Mouse (Mus musculus) ovary, postnatal 14 days (tissue): ENCODE measurements around the gene Kcp.

ENCODE experiments used
- DNase-seq: peaks from one replicate; pipeline ENCODE4 v3.0.0; 2022; ENCODE audit warnings: low spot score

The Kcp gene

DNA sequence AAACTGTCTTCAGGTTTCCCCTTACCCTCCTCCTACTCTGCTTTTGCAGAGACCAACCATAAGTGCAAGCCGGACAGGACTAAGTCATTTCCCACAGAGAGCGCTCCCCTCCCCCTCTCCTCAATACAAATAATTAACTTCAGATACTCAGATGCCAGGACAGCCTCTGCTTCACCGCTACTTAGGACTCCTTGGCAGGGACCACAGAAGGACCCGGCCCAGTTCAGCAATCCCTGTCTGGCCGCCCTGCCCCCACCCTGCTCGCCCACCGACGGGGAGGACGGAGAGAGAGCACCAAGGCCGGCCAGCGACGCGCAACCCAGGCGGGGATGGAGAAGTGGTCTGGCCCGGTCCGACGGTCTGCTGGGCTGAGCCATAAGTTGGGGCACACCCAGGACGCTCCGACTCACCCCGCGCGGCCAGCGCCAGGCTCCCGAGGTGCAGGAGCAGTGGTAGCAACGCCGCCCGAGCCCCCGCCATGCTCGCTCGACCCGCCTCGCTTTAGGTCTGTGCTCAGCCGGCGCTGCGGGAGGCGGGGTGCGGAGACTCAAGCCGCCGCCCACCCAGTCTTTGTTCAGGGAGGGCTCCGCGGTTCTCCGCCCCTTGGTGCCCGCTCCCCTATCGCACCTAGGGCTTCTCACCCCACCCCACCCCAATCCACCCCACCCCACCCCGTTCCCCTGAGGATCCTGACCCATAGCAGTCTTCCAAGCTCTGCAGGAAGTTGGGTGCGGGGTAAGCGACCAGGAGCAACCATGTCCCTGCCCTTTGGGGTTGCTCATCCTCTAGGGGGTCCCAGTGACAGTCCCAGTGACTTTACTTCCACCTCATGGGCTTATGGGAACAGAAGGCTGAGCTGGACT, at the start of gene Kcp:
Kcp (minus strand) TSS at position 506 of the 863 bp plus-strand sequence.
- DNase-seq = no peak

DNA sequence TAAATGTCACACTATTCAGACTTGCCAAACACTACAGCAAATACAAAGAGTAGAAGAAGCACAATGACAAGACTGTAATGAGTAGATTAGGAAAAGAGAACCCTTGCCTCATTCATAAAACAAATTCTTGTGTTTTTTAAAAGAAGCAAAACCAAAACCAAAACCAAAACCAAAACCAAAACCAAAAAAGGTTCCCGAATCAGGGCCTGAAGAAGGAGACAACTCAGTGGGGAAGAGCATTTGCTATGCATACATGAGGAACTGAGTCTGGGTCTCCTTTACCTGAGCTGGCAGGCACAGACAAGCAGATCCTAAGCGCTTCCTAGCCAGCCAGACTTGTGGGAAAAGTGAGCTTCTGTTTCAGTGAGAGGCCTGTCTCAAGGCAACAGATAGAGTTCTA, 49.4 kb upstream of the Kcp start:
- DNase-seq = no peak

DNA sequence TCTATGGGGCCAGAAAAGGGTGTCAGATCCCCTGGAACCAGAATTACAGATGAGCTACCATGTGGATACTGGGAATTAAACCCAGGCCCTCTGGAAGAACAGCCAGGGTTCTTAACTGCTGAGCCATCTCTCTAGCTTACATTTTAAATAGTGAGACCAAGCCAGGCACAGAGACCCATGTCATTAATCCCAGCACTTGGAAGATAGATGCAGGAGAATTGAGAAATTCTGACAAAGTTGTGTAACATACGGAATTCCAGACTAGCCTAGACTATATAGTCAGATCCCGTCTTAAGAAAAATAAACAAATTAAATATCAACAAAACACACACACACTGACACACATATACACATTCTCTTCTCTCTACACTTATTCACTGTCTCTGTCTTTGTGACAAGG, 44.8 kb upstream of the Kcp start:
- DNase-seq = no peak

DNA sequence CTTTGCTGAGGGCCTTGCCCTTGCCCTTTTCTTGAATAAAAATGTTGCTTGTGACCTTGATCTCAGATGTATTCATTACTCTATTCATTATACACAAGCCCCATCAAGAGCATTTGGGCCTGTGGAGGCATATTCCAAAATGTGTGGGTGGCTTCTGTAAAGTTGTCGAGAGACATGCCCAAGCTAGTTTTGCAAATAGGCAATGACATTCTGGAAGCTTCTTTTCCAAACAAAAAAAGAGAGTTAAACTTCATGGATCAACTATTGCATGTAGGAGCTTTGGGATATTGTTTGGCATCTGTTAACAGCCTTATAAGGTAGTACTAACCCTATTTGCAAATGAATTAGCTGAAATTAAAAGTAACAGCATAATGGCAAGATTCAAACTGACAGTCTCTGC, 40.3 kb upstream of the Kcp start:
- no peak for DNase-seq

DNA sequence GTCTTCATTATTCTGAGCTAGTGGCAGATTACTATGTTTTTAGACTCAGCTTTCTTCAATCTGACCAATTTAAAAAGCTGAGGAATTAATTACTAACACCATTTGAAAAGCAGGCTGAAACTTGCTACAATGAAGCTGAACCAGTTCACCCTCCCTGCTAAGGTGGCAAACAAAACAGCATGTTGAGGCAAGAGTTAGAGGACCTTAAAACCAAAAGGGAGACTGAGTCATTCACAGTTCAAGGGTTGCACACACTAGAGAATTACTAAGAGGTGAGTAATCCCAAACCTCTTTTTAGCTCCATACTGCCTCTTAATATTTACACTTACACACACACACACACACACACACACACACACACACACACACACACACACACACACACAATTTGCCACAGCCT, 39.8 kb upstream of the Kcp start:
- DNase-seq = no peak

DNA sequence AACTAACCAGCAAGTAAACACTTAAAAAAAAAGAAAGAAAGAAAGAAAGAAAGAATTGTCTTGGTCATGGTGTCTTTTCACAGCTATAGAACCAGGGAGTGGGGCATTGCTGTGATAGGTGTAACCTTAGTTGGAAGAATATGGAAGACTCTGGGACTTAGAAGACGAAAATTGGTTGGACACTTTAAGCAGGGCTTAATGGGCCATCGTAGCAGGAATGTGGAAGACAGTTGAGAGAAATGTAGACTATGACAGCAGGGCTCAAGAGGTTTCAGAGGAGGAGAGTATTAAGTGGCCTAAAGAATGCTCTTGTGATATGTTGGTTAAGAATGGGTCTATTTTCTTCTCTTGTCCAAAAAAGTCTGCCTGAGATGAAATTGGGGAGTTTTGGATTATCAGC, 37.9 kb upstream of the Kcp start:
- DNase-seq = no peak

DNA sequence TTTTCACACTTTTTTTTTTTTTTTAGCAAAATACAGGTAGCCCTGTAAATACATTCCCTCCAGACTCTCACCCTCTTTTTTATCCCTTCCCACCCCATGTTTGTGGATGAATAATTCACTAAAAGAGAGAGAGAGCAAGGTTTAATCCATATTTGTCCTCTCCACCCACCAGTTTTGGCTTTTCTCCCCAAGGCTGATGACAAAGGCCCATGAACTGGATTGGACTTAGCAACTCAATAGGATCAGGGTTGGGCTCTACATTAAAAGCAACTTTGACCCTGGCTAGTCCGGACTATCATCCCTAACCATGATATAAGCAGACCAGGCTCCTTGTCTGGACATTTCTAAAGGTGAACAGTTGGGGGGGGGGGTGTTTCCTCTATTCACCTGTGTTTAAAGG, 33.2 kb upstream of the Kcp start:
- no peak for DNase-seq

DNA sequence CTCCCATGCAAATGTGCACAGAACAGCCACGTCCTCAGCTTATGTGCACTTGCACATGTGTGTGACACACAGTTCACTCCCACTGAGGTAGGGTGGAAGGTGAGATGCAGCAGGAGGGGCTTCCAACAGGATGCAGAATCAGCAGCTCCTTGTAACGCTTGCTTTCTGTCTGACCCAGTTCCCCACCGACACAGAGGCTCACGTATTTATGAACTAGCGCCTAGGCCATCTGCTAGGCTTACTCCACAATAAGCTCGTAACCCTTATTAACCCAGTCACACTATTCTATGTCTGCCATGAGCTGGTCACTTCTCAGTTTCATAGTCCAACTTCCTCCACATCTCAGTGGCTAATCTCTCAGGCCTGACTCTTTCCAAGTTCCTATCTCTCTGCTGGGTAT, 32.5 kb upstream of the Kcp start:
- DNase-seq = no peak

DNA sequence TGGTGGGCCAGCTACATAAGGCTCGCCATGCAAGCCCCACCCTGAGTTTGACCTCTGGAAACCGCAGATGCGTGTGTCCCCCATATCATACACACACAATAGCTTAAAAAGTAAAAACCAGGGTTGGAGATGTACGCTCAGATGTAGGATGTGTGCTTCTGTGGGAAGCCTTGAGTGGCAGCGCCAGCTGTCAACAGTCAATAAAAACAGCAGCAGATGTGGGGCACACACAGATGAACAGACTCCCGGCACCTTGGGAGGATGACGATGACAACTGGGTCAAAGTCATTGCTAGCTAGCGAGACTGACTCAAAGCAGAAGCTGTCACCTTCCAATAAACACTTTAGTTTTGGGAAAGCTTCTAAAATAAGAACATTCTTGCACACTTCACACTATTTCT, 31.8 kb upstream of the Kcp start:
- no peak for DNase-seq

DNA sequence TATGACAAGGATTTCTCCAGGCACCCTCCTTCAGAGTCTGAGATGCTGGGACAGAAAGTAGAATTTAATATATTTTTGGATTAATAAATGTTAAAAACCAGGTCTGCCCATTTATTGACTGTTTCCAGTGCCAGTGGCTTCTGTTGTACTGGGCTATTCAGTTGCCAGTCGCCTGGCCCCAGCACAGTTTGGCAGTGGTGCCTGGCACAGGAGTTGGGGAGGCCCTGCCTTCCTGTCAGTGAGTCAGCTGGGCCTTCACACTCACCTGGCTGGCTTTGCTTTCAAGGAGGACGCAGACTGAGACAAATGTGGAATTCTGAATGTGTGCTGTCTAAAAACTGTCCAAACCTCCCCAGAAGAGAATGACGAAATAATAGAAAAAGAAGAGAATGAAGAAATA, 29.5 kb upstream of the Kcp start:
- DNase-seq = no peak

DNA sequence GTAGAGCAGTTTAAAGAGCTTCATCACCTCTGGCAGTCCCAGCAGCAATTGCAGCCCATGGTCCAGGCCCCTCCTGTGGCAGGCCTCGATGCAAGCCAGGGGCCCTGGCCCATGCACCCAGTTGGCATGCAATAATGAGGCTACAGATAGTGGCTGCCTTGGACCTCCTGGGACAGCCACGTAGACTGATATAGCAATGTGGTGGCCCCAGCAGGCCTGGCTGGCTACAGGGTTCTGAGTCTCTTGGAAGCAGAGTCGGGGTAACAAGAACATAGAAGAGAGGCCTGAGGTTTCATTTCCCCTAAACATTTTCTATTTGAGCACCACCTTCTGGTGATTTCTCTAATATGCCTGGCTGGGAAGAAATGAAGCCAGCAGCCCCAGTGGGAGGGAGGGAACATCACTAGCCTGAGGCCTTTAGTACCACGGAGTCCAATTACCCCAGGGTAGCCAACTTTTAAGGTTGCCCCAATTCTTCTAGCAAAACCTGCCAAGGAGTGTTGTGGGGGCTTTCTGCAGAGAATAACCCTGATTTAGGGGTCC, 29.0 kb upstream of the Kcp start:
- DNase-seq = no peak

DNA sequence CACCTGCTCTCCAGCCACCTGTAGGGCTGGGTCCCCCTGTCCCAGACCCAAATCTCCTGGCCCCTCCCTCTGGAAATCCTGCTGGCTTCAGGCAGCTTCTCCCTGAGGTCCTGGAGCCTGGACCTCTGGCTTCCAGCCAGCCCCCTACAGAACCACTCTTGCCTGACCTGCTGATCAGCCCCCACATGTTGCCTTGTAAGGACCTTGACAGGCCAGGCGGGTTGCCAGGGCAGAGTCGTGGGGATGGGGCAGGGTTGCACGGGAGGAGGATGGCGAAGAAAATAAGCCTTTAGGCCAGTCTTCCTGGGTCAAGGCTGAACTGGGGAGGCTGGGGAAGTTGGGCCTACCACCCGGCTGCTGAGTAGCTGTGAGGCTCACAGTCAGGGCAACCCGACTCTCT, 27.6 kb upstream of the Kcp start:
- peak; percentile 68 for DNase-seq

DNA sequence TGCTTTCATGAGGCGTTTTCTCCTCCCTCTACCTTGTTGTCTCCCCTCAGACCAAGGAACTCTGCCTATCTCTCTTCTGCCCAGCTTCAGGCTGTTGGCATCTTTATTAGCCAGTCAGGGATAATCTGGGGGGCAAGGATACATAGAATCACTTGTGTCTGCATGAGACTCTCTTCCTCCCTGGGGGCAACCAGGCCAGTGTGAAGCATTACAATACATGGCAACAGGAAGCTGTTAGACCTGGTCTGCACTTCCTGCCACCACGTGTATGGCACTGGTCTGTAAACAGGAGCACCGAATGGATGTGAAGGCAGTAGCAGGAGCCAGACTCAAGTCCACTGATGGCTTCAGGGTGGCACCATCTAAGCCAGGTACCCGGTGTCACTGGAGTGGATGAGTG, 22.3 kb upstream of the Kcp start:
- no peak for DNase-seq

DNA sequence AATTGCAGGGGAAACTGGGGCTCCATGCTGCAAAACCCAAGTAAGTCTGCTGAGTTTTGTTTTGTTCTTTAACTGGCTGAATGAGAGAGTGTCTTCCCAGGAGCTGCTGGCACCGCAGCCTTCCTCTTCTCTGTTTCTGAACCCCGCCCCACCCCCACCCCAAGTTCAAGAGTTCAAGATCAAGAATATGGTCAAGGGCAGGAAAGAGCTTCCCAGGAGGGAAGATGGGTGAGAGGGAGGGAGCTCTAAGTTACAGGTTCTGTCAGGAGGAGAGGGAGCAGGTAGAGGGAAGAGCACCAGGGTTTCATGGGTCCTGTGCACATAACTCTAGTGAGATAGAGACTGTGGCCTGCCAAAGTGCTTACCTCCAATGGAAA, 21.7 kb upstream of the Kcp start:
- no peak for DNase-seq

DNA sequence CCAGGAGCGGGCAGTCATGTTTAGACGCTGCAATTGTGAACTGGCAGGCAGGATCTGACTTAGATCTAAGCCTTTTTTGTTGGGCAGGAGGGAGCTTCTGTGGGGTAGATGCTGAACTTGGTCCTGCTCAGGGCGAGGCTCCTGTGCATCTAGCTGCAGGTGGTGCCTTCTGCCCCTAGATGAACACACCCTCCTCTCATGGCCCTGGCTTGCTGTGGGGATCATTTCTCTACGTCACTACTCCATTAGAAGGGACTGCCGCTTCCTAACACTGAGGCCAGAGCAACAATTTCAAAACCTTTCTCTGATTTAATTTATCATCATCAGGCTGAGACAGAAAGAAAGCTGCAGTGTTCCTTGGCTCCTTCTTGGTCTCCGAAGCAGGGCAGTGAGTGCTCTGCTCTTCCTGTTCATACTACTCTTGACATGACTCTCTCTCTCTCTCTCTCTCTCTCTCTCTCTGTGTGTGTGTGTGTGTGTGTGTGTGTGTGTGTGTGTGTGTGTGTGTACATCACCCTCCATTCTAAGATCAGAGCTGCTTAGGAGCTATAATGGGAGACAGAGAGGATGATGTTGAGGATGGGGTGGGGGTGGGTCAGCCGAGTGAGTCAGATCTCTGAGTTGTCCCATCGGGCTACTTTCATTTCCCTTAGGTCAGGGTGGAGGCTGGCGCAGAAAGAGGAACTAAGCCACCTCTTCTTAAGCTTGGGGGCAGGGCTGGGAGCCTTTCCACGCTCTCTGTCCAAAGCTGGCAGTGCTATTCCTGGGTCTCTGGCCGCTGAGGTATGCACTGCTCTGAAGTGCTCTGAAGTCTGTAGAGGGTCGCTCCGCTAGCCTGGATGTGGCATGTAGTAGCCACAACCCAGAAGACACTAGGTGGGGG, 21.1 kb upstream of the Kcp start:
- no peak for DNase-seq

DNA sequence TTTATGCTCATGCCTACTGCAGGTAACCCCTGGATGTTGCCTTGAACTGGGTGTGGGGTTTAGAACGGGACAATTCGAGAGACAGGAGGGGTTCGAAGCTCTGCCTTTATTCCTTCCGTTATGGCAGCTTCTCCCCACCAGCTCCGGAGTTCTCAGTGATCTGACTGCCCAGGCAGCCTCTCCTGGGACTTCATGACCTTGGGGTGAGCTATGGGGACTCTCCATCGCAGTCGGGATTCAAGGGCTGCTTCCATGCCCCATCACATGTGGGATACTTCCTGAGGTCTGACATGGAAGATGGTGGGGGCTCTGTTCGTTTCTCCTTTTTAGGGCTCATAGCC, 20.4 kb upstream of the Kcp start:
- no peak for DNase-seq

DNA sequence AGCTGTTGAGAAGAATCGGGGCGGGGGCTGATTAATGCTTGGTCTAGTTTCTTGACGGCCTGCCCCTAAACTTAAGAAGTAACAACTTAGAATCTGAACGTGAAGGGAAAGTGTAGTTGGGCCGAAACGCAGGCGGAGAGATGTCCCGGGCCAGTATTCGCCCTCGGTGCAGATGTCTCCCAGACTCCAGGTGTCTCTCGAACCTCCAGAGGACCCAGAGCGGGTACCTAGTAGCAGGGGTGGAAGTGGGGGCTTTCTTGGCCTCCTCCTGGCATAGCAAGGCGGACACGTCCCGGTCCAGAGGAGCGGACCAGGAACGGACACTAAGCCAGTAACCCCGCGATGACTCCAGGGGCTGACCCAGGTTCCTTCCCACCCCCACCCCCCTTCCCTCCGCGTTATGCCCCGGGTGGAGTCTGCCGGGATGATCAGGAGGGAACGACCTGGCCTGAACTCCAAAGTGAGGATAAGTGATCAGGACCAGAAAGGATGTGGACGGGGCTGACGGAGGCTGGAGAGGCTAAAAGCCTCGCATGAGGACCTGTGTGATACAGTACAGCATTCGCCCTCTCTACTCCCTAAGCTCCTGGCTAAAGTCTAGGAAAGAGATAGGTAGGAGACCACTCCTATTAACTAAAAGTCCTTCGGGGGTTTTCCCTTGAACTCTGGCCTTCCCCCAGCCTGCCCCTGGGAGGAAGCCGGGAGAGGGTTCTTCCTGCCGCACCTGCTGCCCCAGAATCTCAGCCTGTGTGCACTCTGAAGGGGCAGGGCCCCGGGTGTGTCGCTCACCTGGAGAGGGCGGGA, 19.8 kb upstream of the Kcp start:
- DNase-seq = no peak

DNA sequence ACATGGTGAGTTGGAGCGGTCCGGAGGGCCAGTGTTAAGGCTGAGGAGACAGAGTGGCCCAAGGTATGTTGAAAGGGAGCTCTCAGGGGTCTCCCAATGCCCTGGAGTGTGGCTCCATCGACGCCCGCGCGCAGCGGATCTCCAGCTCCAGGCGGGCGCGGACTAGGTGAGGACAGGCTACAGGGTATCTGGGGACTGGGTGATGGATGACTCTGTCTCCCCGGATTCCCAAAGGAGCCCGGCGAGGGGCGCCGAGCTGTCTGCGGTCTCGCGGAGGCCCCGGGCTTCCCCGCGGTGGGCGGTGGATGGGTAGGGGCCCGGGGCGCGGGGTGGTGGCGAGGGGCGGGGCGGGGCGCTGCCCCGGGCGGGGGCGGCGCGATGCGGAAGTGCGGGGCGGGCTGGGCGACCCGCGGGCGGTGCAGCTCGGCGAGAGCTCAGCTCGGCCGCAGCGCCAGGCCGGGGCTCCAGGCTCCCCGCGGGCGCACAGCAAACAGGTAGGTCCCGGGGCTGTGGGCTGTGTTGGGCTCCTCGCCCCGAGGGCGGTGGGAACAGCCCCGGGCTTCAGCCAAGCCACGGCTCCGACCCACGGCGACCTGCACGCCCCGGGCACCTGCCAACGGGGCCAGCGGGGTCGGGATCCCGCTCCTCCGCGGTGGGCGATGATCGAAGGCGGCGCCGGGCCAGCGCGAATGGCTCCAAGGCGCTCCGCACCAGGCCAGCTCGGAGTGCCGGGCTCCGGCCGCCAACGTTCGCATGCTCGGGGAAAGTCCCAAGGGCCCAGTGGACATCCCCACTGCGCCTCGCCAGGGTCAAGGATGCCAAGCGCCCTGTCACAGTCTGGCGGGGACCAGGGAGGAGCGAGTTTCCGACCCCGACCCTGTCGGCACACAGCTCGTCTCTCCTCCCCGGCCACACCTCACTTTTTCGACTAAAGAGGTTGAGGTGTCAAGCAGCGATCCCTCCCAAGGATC, 18.8 kb upstream of the Kcp start, which contains the start of gene Irf5:
Irf5 (plus strand) TSS at position 345 of the 971 bp plus-strand sequence.
- no peak for DNase-seq

DNA sequence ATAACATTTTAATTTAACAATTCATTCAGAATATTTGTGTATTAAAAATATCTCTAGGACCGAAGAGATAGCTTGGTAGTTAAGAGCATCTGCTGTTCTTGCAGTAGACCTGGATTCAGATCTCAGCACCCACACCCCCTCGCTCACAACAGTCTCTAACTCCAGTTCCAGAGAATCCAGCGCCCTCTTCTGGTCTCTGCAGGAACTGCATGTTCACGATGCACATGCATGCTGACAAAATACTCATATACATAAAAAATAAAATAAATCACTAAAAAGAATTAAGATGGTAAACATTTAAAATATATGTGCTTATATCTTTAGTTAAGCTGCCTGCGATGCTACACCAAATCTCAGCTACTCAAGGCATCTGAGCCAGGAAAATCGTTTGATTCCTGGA, 17.5 kb upstream of the Kcp start:
- DNase-seq = no peak

DNA sequence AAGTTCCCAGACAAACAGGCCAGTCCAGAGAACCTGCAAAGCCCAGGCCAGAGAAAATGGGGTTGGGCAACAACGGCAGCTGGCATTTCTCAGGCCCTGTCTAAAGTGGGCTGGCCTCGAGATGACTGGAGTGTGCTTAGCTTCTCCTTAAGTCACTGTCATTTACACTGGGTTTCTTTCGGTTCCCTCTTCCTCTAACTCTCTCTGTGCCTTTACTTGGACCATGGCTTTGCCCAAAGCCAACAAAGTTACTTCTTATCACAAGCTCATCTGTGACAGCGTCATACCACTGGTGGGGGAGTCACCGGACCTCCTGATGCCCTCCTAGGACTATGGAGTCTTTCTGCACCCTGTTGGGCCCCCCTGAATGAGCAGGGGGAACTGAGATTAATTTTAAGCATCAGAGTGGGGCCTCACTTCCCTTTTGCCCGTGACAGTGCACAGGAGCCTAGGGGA, 16.3 kb upstream of the Kcp start:
- no peak for DNase-seq
